Mouse (Mus musculus) c-Kit-positive CD71-negative TER-119-negative erythroid progenitor cells, embryonic 14.5 days (primary cell): ENCODE data around the gene Tmem246.
"Not testable (repeated sequence)": the region's sequence is repeated elsewhere in the genome, so short reads cannot be mapped to it uniquely, and the experiment has no call there.

ENCODE experiments used
- DNase-seq: peaks from one replicate; pipeline ENCODE4 v3.0.0-alpha.2; 2013; ENCODE audit warnings: low read depth

The Tmem246 gene

GRCm38 (mm10) chr4:49597183-49598100 lies at the start of gene Tmem246:
Gene Tmem246 (minus strand): TSS chr4:49597876.
- peak; percentile 45 for DNase-seq

GRCm38 (mm10) chr4:49639913-49640312 lies 42.2 kb upstream of the Tmem246 start:
- no peak for DNase-seq

- DNase-seq, result no peak
These were observed 40.1 kb upstream of the Tmem246 start for GRCm38 (mm10) chr4:49637821-49638220.

DNA sequence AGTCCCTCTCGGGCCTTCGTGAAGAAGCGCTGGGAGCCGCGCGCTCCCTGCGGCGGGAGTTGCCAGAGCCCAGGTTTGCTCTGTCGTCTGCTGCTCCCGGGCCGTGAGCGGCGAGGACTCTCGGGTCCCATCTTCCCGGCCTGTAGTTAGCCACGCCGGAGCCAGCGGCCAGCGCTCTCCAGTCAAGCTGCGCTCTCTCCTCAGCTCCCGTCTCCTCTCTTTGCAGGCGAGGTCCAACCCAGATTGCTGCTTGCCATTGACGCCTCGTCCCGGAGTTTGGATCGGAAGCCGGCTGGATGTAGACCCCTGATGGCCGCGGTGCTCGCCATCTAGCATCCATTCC lies 34.4 kb upstream of the Tmem246 start:
- no peak for DNase-seq

DNA sequence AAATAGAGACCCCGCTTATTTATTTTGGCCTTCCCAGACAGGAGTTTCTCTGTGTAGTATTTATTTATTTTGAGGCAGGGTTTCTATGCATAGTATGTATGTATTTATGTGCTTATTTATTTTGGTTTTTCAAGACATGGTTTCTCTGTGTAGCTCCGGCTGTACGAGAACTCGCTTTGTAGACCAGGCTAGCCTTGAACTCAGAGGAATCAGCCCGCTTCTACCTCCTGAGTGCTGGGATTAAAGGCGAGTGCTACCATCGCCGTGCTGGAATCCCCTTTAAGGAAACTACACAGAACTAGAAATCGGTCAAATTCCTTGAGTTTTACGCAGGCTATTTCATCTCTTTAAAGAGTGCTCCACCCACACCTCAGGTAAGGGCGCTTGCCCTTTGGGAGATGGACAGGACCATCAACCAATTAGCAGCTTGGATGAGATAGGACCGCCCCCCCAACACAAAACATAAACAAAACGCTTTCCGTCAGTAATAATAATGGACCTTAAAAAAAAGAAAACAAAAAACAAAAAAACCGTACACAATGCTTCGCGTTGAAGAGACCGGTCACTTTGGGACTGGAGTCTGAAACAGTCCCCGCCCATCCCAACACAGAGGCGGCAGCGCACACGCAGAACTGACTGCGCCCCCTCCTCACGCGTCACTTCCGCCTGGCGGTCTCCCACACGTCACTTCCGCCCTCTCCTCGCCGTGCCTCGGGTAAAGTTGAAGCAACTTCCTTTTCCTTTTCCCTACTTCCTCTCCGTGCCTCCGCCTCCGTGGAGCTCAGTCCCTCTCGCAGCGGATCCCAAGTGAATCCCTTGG lies 33.9 kb upstream of the Tmem246 start, which contains the start of gene Rnf20:
Rnf20 (plus strand) TSS at position 688 of the 820 bp plus-strand sequence.
- peak; percentile 91 for DNase-seq

- DNase-seq, result no peak
These were observed 31.3 kb upstream of the Tmem246 start for GRCm38 (mm10) chr4:49628941-49629340.

GRCm38 (mm10) chr4:49626973-49627372 lies 29.3 kb upstream of the Tmem246 start:
- DNase-seq, result peak; percentile 82

DNA sequence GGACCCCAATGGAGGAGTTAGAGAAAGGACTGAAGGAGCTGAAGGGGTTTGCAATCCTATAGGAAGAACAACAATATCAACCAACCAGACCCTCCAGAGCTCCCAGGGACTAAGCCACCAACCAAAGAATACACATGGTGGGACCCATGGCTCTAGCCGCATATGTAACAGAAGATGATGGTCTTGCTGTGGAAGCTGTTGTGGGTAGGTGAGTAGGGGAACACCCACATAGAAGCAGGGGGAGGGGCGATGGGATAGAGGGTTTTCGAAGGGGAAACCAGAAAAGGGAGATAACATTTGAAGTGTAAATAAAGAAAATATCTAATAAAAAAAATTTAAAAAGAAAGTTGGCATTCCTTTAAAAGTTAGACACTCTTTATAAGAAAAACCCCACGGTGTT lies 27.3 kb upstream of the Tmem246 start:
- DNase-seq, result not testable (repeated sequence)

GRCm38 (mm10) chr4:49623916-49624315 lies 26.2 kb upstream of the Tmem246 start:
- DNase-seq, result no peak

DNA sequence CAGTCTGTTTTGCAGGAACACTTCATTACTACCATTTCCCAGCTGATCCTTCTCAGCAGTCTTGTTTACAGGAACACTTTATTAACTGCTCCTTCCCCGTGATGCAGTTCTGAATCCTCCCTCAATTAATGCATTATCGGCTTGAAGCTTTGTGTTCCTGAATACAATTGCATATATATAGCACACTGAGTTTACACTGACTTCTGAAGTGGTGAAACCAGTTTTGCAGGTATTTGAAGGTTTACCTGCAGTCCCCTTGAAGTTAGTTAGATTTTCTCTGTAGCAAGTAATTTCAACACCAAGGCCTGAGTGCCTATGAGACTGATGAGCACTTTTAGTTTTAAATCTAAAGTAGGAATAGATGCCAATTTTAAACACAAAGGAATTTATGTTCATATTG lies 24.6 kb upstream of the Tmem246 start:
- no peak for DNase-seq

- not testable (repeated sequence) for DNase-seq
These were observed 22.2 kb upstream of the Tmem246 start for GRCm38 (mm10) chr4:49619861-49620260.

DNA sequence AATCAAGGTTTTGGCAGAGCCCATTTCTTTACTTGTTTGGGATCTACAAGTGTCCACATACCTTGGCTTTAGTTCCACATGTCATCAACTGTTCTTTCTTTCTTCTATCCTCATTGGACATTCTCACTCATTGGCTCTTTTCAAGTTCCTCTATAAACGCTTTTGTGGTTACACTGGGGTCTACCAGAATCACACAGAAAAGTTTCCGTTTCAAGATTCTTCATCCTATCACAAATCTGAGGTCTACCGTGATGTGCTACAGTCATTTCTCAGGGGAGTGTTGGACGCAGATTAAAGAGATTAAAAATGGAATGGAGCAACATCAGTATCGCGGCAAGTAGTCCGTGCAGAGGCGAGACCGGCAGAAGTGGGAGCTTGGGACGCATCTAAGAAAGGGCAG lies 19.2 kb upstream of the Tmem246 start:
- DNase-seq, result no peak

- DNase-seq, result no peak
These were observed 7.8 kb upstream of the Tmem246 start for GRCm38 (mm10) chr4:49605459-49605858.

DNA sequence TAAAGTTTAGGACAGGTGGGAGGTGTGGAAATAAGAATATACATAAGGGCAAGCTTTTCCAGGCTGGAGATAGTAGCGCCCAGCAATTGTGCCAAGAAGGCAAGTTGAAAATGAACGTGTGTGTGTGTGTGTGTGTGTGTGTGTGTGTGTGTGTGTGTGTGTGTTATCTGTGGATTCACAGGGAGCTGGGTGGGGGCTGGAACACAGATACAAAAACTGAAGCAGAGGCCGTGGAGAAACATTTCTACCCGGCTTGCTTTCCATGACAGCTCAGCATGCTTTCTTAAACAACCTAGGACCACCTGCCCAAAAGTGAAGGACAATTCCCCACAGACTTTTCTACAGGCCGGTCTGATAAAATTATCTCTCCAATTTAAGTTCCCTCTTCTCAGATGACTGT lies 6.9 kb upstream of the Tmem246 start:
- no peak for DNase-seq

DNA sequence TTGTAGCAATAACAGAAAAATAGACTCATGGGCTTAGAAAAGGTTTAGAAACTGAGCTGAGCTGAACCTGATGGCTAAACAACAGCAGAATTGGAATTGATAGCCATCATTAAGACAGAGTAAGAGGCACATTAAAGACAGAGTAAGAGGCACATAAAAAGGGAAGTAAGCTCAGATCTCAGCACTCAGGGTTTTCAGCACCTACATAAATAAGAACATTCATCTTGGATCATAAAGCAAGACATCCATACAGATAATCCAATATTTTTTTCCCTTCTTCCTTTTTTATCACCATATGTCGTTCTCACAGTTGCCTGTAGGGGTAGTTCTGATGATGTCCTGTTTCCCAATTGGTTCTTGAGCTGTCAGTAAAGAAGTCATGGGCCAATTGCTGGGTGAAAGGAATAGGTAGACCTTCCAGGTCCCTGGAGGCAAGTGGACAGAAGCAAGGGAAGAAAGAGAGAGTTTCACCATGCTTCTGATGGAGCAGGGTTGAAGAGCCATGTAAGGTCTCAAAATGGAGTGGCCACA lies 6.4 kb upstream of the Tmem246 start:
- DNase-seq, result no peak

- no peak for DNase-seq
These were observed 5.5 kb upstream of the Tmem246 start for GRCm38 (mm10) chr4:49603161-49603560.

DNA sequence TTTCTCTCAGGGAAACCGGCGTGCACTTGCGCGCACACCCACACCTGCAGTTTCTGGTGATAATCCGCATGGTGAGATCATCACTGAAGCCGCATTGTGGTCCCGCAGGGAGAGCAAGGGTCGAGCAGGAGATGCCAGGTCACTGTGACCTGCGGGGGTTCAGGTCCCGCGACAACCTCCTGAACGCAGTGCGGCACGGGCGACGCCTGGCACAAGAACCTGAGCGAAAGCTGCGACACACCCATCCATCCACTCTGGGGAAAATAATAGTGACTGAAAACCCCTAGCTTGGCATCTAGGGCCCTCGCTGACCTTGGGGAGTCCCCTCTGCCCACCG lies 862 bp downstream of the Tmem246 start:
- DNase-seq, result no peak

GRCm38 (mm10) chr4:49590152-49590551 lies 7.5 kb downstream of the Tmem246 start:
- DNase-seq, result no peak

DNA sequence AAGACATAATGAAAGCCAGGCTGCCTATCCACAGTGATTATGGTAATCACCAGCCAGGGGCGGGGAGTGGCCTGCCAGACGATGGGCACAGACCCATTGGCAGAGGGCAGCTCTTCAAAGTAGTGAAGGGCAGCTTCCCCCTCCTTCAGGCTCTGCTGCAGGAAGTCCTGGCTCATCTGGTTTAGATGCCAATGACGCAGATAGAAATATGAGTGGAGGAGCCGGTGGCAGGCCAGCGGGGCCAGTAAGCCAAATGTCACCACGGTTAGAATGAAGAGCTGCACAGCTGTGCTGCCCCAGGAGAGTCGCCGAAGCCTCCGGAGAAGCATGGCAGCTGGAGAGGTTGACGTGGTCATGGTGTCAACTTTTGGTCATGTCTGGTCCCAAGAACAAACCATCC lies 10.9 kb downstream of the Tmem246 start:
- DNase-seq, result no peak

- DNase-seq, result no peak
These were observed 12.1 kb downstream of the Tmem246 start for GRCm38 (mm10) chr4:49585524-49586101.

DNA sequence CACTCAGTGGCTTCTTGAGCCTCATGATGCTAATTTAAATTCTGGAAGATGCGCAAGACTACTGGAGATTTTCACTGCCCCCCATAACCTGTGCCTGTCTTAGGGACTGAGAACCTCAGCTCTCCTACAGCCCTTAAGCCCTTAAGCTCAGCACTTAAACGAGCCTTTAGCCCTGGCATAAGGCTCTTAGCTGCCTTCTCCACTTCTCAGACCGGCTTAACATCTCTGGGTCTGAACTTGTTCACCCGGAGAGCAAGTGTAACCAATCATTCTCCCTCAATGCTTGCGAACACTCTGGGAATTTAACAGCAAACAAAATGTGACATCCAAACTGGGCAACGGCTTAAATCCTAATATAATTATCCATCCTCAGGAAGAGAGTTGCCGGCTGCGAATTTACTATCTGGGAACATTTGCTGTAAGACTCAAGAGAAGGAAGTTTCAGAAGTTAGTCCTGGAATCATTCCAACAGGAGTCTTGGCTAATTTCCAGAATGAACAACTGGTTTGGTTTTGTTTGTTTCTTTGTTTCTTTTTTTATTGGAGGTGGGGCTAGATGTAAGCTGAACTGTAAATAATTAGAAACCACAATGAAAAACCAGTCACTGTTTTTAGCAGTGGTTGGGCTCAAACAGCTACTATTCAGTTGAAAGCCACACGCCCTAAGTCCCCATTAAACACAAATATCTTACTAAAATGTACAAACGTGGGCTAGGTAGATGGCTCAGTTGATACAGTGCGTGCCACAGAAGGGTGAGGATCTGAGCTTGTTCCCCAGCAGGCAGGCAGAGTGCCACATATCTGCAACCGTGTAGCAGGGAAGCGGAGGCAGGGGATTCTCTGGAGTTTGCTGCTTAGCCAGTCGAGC lies 13.5 kb downstream of the Tmem246 start:
- DNase-seq, result no peak

GRCm38 (mm10) chr4:49581256-49581655 lies 16.4 kb downstream of the Tmem246 start:
- DNase-seq, result no peak
